Mouse (Mus musculus) lung, postnatal 0 days (tissue): Measurements from ENCODE around the gene Prrg1. TPM values are rescaled to one million over a fixed set of nuclear protein-coding genes. Genes with fewer than 3 reads are reported as not detected.
"Not testable (repeated sequence)": the region's sequence is repeated elsewhere in the genome, so short reads cannot be mapped to it uniquely, and the experiment has no call there.

Experiments
- ATAC-seq: fragments of 200-750 bp; cut with Nextera tagmentation; 2 replicates; pipeline ENCODE4 v1.8.0; 2017; ENCODE audit warnings: moderate library complexity
- DNase-seq: peaks from one replicate; pipeline ENCODE4 v3.0.0-alpha.2; 2016; ENCODE audit warnings: low spot score
- H3K27ac ChIP-seq: fragments of 300-500 bp; sonication (generic); 2 replicates; pipeline ENCODE4 v1.5.1; 2014; ENCODE audit warnings: antibody characterized with exemption, mild to moderate bottlenecking, low read length, mixed read lengths
- H3K27me3 ChIP-seq: fragments of 300-500 bp; sonication (generic); replicated peaks from 2 replicates; pipeline ENCODE4 v1.6.1; 2014; ENCODE audit warnings: low read length, mixed read lengths; ENCODE audit not compliant: insufficient read depth
- H3K36me3 ChIP-seq: fragments of 300-500 bp; sonication (generic); 2 replicates; pipeline ENCODE4 v1.6.1; 2014; ENCODE audit warnings: low read length, mixed read lengths; ENCODE audit not compliant: insufficient read depth
- H3K4me1 ChIP-seq: fragments of 300-500 bp; sonication (generic); 2 replicates; pipeline ENCODE4 v1.6.1; 2014; ENCODE audit warnings: antibody characterized with exemption, low read depth, low read length, mixed read lengths; ENCODE audit not compliant: insufficient read depth
- H3K4me2 ChIP-seq: fragments of 300-500 bp; sonication (generic); replicated peaks from 2 replicates; pipeline ENCODE4 v1.6.1; 2014; ENCODE audit warnings: low read depth, mild to moderate bottlenecking, low read length, moderate library complexity, mixed read lengths
- H3K4me3 ChIP-seq: fragments of 300-500 bp; sonication (generic); 2 replicates; pipeline ENCODE4 v1.5.1; 2014; ENCODE audit warnings: low read depth, low read length
- H3K9ac ChIP-seq: fragments of 300-500 bp; sonication (generic); replicated peaks from 2 replicates; pipeline ENCODE4 v1.6.1; 2014; ENCODE audit warnings: low read depth, mild to moderate bottlenecking
- H3K9me3 ChIP-seq: fragments of 300-500 bp; sonication (generic); 2 replicates; pipeline ENCODE4 v1.6.1; 2016; ENCODE audit warnings: low read length, mixed read lengths
- CTCF ChIP-seq: IDR thresholded peaks from 2 replicates; pipeline ENCODE4 v1.5.1; 2016; ENCODE audit warnings: antibody characterized with exemption, mild to moderate bottlenecking
- EP300 ChIP-seq: IDR thresholded peaks from 2 replicates; pipeline ENCODE4 v1.6.1; 2016; ENCODE audit warnings: antibody characterized with exemption, mild to moderate bottlenecking, control low read depth
- WGBS: fragments of 180-500 bp; shearing (Covaris S2); extraction: QIAGEN DNeasy Blood & Tissue Kit; methylation state at CpG from one replicate; pipeline ENCODE4 v1.1.7; 2014; 5-methylcytosine and 5-hydroxymethylcytosine counted together
- polyA plus RNA-seq: library from polyadenylated mRNA; unstranded; fragments of >200 nt; fragmentation: Nextera tagmentation; extraction: Ambion mirVana; gene quantifications from 2 replicates; pipeline ENCODE4 v1.2.1, GENCODE M21; 2015

Prrg1 gene
- polyA plus RNA-seq, 1 experiment from 2014 or later = 7.9 TPM

- no peak overlapping the region for H3K27ac ChIP-seq
- TF ChIP-seq EP300 (no peak), CTCF (no peak)
- H3K9me3 ChIP-seq = no peaks in the 10 kb centered on the region
- no peaks in the 10 kb centered on the region for H3K4me1 ChIP-seq
- H3K4me2 ChIP-seq = no peak overlapping the region
- ATAC-seq (no peak), DNase-seq (no peak)
- no peaks in the 10 kb centered on the region for H3K36me3 ChIP-seq
- H3K4me3 ChIP-seq = no peak overlapping the region
- H3K9ac ChIP-seq = no peak overlapping the region
- H3K27me3 ChIP-seq = no peaks in the 10 kb centered on the region
- 81% methylated on average over 6 of the region's 6 CpGs for WGBS
Measured at GRCm38 (mm10) chrX:78434357-78434756, 149.3 kb downstream of the Prrg1 start.

GRCm38 (mm10) chrX:78403346-78403745, 180.3 kb downstream of the Prrg1 start:
- H3K27ac ChIP-seq, DNase-seq, ATAC-seq, H3K9ac ChIP-seq, H3K4me3 ChIP-seq, H3K9me3 ChIP-seq, H3K27me3 ChIP-seq, H3K36me3 ChIP-seq, H3K4me1 ChIP-seq, H3K4me2 ChIP-seq: not testable (repeated sequence)
- 78% methylated on average over 2 of the region's 2 CpGs for WGBS

Other genes starting within 250 kb of the Prrg1 start
- gene 4930480E11Rik, start 214.3 kb downstream of the Prrg1 start, polyA plus RNA-seq = not detected in 2 replicates
- not detected in 2 replicates for gene Fam47c, start 153.9 kb upstream of the Prrg1 start, polyA plus RNA-seq